Mouse (Mus musculus) heart, postnatal 25 days (tissue): ENCODE measurements at regions not wholly inside any gene's neighbourhood (a gene's known extent, or its start where the extent isn't known, plus 50 kb on each side); places are given as distances from the start of the nearest gene placed in this dataset.

Source experiments
- DNase-seq: peaks from one replicate; pipeline ENCODE4 v3.0.0; 2022; ENCODE audit warnings: low spot score
- intact Hi-C: fragments of 180-260 bp; cut with DNase I; formaldehyde crosslinking; loops from one replicate; pipeline ENCODE4 v1.15.1; 2025

GRCm38 (mm10) chr14:46441696-46442095 is 51.2 kb upstream of the Bmp4 start:
- DNase-seq: no peak
- intact Hi-C loops: no loop called here
